Mouse (Mus musculus): Measurements from ENCODE around the gene Pigz. TPM values are rescaled to one million over a fixed set of nuclear protein-coding genes. Genes with fewer than 3 reads are reported as not detected.
"Not testable (repeated sequence)": the region's sequence is repeated elsewhere in the genome, so short reads cannot be mapped to it uniquely, and the experiment has no call there.

Gene Pigz
- total and polyA plus RNA-seq, 3 experiments: 0.16 TPM; not detected in 2

GRCm38 (mm10) chr16:31945372-31945771 is 11.7 kb downstream of the Pigz start:
- no peak overlapping the region; the same call in 1 of the 2 replicates for H3K4me3 ChIP-seq (ENCODE audit: low read depth, low read length)
- TF ChIP-seq TAL1 (conservative IDR thresholded peaks at IDR 0.05; ENCODE audit: low read depth, low read length) (no peak), CTCF (IDR thresholded peaks at IDR 0.05; ENCODE audit: low read depth, low read length) (no peak), POLR2AphosphoS5 (IDR thresholded peaks at IDR 0.05; ENCODE audit: insufficient replicate concordance, low read depth, low read length) (no peak), GATA2 (IDR thresholded peaks at IDR 0.05; ENCODE audit: borderline replicate concordance, low read depth, low read length) (no peak), GATA1 (IDR thresholded peaks at IDR 0.05; ENCODE audit: borderline replicate concordance, low read length) (no peak)
- no peaks in the 10 kb centered on the region for H3K9me3 ChIP-seq (replicated peaks)
- ATAC-seq (ENCODE audit: extremely low read depth, insufficient number of reproducible peaks, low FRiP score, poor library complexity, severe bottlenecking): no peak
- H3K4me1 ChIP-seq (ENCODE audit: insufficient read depth, low read depth, low read length): peaks cover 63% of the 10 kb centered on the region
- no peaks in the 10 kb centered on the region for H3K27me3 ChIP-seq (ENCODE audit: insufficient read depth, low read length)
- DNase-seq (ENCODE audit: low spot score): no peak
- peaks cover 46% of the 10 kb centered on the region for H3K36me3 ChIP-seq (replicated peaks)

- H3K4me1 ChIP-seq (ENCODE audit: insufficient read depth, low read depth, low read length): peaks cover 64% of the 10 kb centered on the region
- not testable (repeated sequence) for H3K27me3 ChIP-seq (ENCODE audit: insufficient read depth, low read length); ATAC-seq (ENCODE audit: extremely low read depth, insufficient number of reproducible peaks, low FRiP score, poor library complexity, severe bottlenecking); H3K9me3 ChIP-seq (replicated peaks); DNase-seq (ENCODE audit: low spot score); H3K4me3 ChIP-seq (ENCODE audit: low read depth, low read length)
- H3K36me3 ChIP-seq (replicated peaks): peaks cover 52% of the 10 kb centered on the region
These were observed 12.3 kb downstream of the Pigz start for GRCm38 (mm10) chr16:31945986-31946385.

DNA sequence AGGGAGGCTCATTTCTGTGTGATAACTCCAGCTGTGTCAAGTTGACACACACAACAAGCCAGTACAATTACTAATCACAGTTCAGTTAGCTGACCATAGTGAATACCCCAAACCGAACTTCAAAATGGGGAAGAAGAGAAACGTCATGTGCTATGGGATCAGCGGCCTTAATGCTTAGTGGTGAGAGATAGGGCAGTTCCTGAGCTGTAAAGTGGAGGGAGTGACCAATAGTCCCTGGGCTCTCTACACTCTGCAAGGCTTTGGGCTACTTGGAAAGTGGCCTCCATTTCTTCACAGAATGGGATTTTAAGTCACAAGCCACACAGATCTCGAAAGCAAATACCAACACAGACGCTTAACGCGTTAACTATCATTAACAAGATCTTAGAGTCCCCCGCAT is 13.7 kb downstream of the Pigz start:
- no peaks in the 10 kb centered on the region for H3K9me3 ChIP-seq (replicated peaks)
- peak; percentile 48; the same call in 1 of the 2 replicates for ATAC-seq (ENCODE audit: extremely low read depth, insufficient number of reproducible peaks, low FRiP score, poor library complexity, severe bottlenecking)
- no peak for DNase-seq (ENCODE audit: low spot score)
- H3K4me3 ChIP-seq (ENCODE audit: low read depth, low read length): peak overlapping the region; percentile 98
- peaks cover 56% of the 10 kb centered on the region for H3K4me1 ChIP-seq (ENCODE audit: insufficient read depth, low read depth, low read length)
- no peak for TF ChIP-seq TAL1 (conservative IDR thresholded peaks at IDR 0.05; ENCODE audit: low read depth, low read length)
- TF ChIP-seq GATA2 (IDR thresholded peaks at IDR 0.05; ENCODE audit: borderline replicate concordance, low read depth, low read length): no peak
- no peak for TF ChIP-seq GATA1 (IDR thresholded peaks at IDR 0.05; ENCODE audit: borderline replicate concordance, low read length)
- TF ChIP-seq CTCF (IDR thresholded peaks at IDR 0.05; ENCODE audit: low read depth, low read length): no peak
- no peak for TF ChIP-seq POLR2AphosphoS5 (IDR thresholded peaks at IDR 0.05; ENCODE audit: insufficient replicate concordance, low read depth, low read length)
- H3K36me3 ChIP-seq (replicated peaks): peaks cover 61% of the 10 kb centered on the region
- no peaks in the 10 kb centered on the region for H3K27me3 ChIP-seq (ENCODE audit: insufficient read depth, low read length)

DNA sequence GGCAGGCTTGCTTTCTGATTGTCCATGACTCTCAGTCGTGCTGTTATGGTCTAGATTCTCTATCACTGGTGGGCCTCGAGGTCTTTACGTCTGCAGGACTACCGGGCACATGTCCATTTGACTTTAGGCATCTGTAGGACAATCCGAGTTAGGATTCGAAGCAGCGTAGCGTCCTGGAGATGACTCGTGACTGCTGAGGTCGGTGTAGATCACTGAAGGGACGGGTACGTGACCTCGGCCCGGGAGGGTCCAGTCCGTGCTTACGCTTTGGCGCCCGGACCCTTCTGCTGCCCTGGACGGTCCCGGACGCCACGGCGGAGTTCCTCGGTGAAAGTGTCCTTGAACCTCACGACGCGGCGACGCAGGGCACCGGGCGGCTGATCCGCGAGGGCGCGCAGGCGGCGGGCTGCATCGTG is 14.3 kb downstream of the Pigz start:
- peaks cover 56% of the 10 kb centered on the region for H3K4me1 ChIP-seq (ENCODE audit: insufficient read depth, low read depth, low read length)

GRCm38 (mm10) chr16:31948345-31948774 is 14.7 kb downstream of the Pigz start, which contains the start of the genes 0610012G03Rik and Ncbp2:
Gene 0610012G03Rik, minus strand, starts transcription at chr16:31948494.
Gene Ncbp2, plus strand, starts transcription at chr16:31948513.
- TF ChIP-seq CTCF (IDR thresholded peaks at IDR 0.05; ENCODE audit: low read depth, low read length) (no peak), TAL1 (conservative IDR thresholded peaks at IDR 0.05; ENCODE audit: low read depth, low read length) (no peak)
- no peaks in the 10 kb centered on the region for H3K27me3 ChIP-seq (ENCODE audit: insufficient read depth, low read length)
- H3K9me3 ChIP-seq (replicated peaks): no peaks in the 10 kb centered on the region
- H3K36me3 ChIP-seq (replicated peaks): peaks cover 67% of the 10 kb centered on the region
- ATAC-seq (ENCODE audit: extremely low read depth, insufficient number of reproducible peaks, low FRiP score, poor library complexity, severe bottlenecking) (peak; percentile 47), DNase-seq (ENCODE audit: low spot score) (peak; percentile 84)
- peak within 1 kb of the TSS; percentile 98 for H3K4me3 ChIP-seq (ENCODE audit: low read depth, low read length)
- peaks cover 52% of the 10 kb centered on the region for H3K4me1 ChIP-seq (ENCODE audit: insufficient read depth, low read depth, low read length)

More for the DNA sequence above, 14.3 kb downstream of the Pigz start:
- TF ChIP-seq GATA1 (IDR thresholded peaks at IDR 0.05; ENCODE audit: borderline replicate concordance, low read length): no peak
- TF ChIP-seq TAL1 (conservative IDR thresholded peaks at IDR 0.05; ENCODE audit: low read depth, low read length): no peak
- no peak for TF ChIP-seq GATA2 (IDR thresholded peaks at IDR 0.05; ENCODE audit: borderline replicate concordance, low read depth, low read length)
- no peak for TF ChIP-seq CTCF (IDR thresholded peaks at IDR 0.05; ENCODE audit: low read depth, low read length)
- no peak for TF ChIP-seq POLR2AphosphoS5 (IDR thresholded peaks at IDR 0.05; ENCODE audit: insufficient replicate concordance, low read depth, low read length)
- ATAC-seq (ENCODE audit: extremely low read depth, insufficient number of reproducible peaks, low FRiP score, poor library complexity, severe bottlenecking): no peak
- peak; percentile 11 for DNase-seq (ENCODE audit: low spot score)
- H3K27me3 ChIP-seq (ENCODE audit: insufficient read depth, low read length): no peaks in the 10 kb centered on the region
- no peaks in the 10 kb centered on the region for H3K9me3 ChIP-seq (replicated peaks)
- H3K4me3 ChIP-seq (ENCODE audit: low read depth, low read length): peak overlapping the region; percentile 98
- H3K36me3 ChIP-seq (replicated peaks): peaks cover 66% of the 10 kb centered on the region

- H3K36me3 ChIP-seq (replicated peaks): peaks cover 85% of the 10 kb centered on the region
- no peak overlapping the region for H3K4me3 ChIP-seq (ENCODE audit: low read depth, low read length)
These were observed 29.6 kb downstream of the Pigz start for GRCm38 (mm10) chr16:31963224-31963623.

GRCm38 (mm10) chr16:31975258-31975657 is 41.6 kb downstream of the Pigz start:
- H3K27me3 ChIP-seq (ENCODE audit: insufficient read depth, low read length): no peaks in the 10 kb centered on the region
- TF ChIP-seq GATA2 (IDR thresholded peaks at IDR 0.05; ENCODE audit: borderline replicate concordance, low read depth, low read length): no peak
- TF ChIP-seq GATA1 (IDR thresholded peaks at IDR 0.05; ENCODE audit: borderline replicate concordance, low read length): no peak
- TF ChIP-seq TAL1 (conservative IDR thresholded peaks at IDR 0.05; ENCODE audit: low read depth, low read length): no peak
- no peak for TF ChIP-seq POLR2AphosphoS5 (IDR thresholded peaks at IDR 0.05; ENCODE audit: insufficient replicate concordance, low read depth, low read length)
- no peak for TF ChIP-seq CTCF (IDR thresholded peaks at IDR 0.05; ENCODE audit: low read depth, low read length)
- ATAC-seq (ENCODE audit: extremely low read depth, insufficient number of reproducible peaks, low FRiP score, poor library complexity, severe bottlenecking): no peak
- H3K9me3 ChIP-seq (replicated peaks): no peaks in the 10 kb centered on the region
- H3K4me3 ChIP-seq (ENCODE audit: low read depth, low read length): no peak overlapping the region
- no peak for DNase-seq (ENCODE audit: low spot score)
- no peaks in the 10 kb centered on the region for H3K4me1 ChIP-seq (ENCODE audit: insufficient read depth, low read depth, low read length)
- peaks cover 78% of the 10 kb centered on the region for H3K36me3 ChIP-seq (replicated peaks)

More at GRCm38 (mm10) chr16:31963224-31963623, 29.6 kb downstream of the Pigz start:
- DNase-seq (ENCODE audit: low spot score) (no peak), ATAC-seq (ENCODE audit: extremely low read depth, insufficient number of reproducible peaks, low FRiP score, poor library complexity, severe bottlenecking) (no peak)
- Histone ChIP-seq H3K27me3 (ENCODE audit: insufficient read depth, low read length) (no peaks in the 10 kb centered on the region), H3K9me3 (replicated peaks) (no peaks in the 10 kb centered on the region), H3K4me1 (ENCODE audit: insufficient read depth, low read depth, low read length) (no peaks in the 10 kb centered on the region)
- TF ChIP-seq GATA2 (IDR thresholded peaks at IDR 0.05; ENCODE audit: borderline replicate concordance, low read depth, low read length): no peak
- no peak for TF ChIP-seq TAL1 (conservative IDR thresholded peaks at IDR 0.05; ENCODE audit: low read depth, low read length)
- no peak for TF ChIP-seq CTCF (IDR thresholded peaks at IDR 0.05; ENCODE audit: low read depth, low read length)
- no peak for TF ChIP-seq POLR2AphosphoS5 (IDR thresholded peaks at IDR 0.05; ENCODE audit: insufficient replicate concordance, low read depth, low read length)
- no peak for TF ChIP-seq GATA1 (IDR thresholded peaks at IDR 0.05; ENCODE audit: borderline replicate concordance, low read length)

Data from G1E (cell line).